Comparison of ENCODE assay signal across 9 mouse cellular contexts in the genomic region with DNA sequence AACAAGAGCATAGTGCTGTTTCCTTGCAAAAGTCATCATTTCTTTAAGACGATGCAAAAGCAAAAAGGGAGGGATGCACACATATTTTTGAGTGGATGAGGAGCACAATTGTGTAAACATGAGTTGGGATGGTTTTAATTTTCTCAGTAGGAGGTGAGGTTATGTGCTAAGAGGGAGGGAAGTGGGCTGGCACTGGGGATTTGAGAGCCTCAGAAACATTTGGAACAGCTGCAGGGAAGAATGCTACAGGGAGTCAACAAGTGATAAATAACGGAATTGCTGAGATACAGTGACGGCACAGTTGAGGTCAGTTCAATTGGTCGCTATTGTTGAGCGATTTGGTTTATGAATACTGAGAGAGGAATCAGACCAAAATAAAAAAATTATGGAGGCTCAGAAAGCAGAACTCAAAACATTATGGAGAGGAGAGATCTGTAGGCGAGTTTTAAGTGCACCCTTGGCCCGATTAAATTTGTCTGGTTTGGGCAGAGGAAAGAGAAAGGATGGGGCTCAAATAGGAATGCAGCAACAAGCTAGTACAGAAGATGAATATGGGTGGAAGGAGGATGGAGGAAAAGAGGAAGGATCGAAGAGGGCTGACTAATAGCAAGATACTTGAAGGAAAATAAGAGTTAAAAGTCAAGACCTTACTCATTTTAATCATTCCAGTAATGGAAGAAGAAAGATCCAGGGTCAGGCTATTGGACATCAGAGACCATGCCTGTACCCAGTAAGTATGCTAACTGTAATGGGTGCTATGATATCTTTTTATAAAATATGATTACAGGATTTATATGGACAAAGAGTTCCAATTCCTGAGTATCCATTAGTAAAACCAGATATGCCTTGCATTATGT.
DNase-seq lines count a peak whose midpoint lies in the region; ATAC-seq lines count a peak whose summit lies in the region.
"Had no signal": no experiment of that assay in that cellular context is flagged by ENCODE, and none has a peak within 500 bp of the region (broad histone marks: within the 10 kb centered on the region; RNA-seq: fewer than 3 reads in every experiment).

No protein-coding gene starts in this region.

- H3K4me1 ChIP-seq in heart, embryonic 10.5 days = no peaks in the 10 kb centered on the region
- H3K4me1 ChIP-seq in forebrain, embryonic 15.5 days = no peaks in the 10 kb centered on the region

- no peaks in the 10 kb centered on the region for H3K36me3 ChIP-seq in heart, embryonic 10.5 days
- no peaks in the 10 kb centered on the region for H3K36me3 ChIP-seq in forebrain, embryonic 15.5 days

- ATAC-seq in forebrain, embryonic 15.5 days (replicated peaks) = no peak

- H3K27ac ChIP-seq in heart, embryonic 10.5 days = no peak overlapping the region
- no peak overlapping the region for H3K27ac ChIP-seq in forebrain, embryonic 15.5 days (replicated peaks)
- H3K27ac ChIP-seq: macrophage had no signal

- peak; percentile 38 to 72 for DNase-seq in heart, adult 18-20 months
- DNase-seq in heart, embryonic 10.5 days (ENCODE audit: low spot score) = no peak
- peak; percentile 49 for DNase-seq in embryo, embryonic 10 days (ENCODE audit: low spot score)
- peak; percentile 50 for DNase-seq in gastrocnemius, postnatal 14 days
- DNase-seq in kidney, postnatal 4 days = peak; percentile 3 to 20
- no peak for DNase-seq in adrenal gland, adult 18-20 months (ENCODE audit: low spot score in 2 of 2)
- no peak for DNase-seq in urinary bladder, adult 18-20 months (ENCODE audit: low spot score in 2 of 2)

- no peak overlapping the region for H3K4me3 ChIP-seq in heart, embryonic 10.5 days
- H3K4me3 ChIP-seq in forebrain, embryonic 15.5 days = no peak overlapping the region

- no peaks in the 10 kb centered on the region for H3K9me3 ChIP-seq in heart, embryonic 10.5 days
- no peaks in the 10 kb centered on the region for H3K9me3 ChIP-seq in forebrain, embryonic 15.5 days

- intact Hi-C loops in gastrocnemius, postnatal 14 days (cut with DNase I; ENCODE audit: low total_unique reads) = no loop called here

- WGBS in heart, embryonic 10.5 days = 61% methylated on average over 8 of the region's 8 CpGs
- WGBS in forebrain, embryonic 15.5 days = 83% methylated on average over 8 of the region's 8 CpGs

- no peak overlapping the region for H3K9ac ChIP-seq in forebrain, embryonic 15.5 days (replicated peaks)

- no peak overlapping the region for H3K4me2 ChIP-seq in forebrain, embryonic 15.5 days (replicated peaks)

- H3K27me3 ChIP-seq in heart, embryonic 10.5 days (ENCODE audit: insufficient read depth, poor library complexity, severe bottlenecking) = no peaks in the 10 kb centered on the region
- no peaks in the 10 kb centered on the region for H3K27me3 ChIP-seq in forebrain, embryonic 15.5 days

Comparison
In these comparisons a context has a peak if more than half of its experiments do, and no peak if none do; other contexts are left out.
1. DNase-seq: peak in heart, adult 18-20 months (2 of 2), embryo, embryonic 10 days (single experiment), gastrocnemius, postnatal 14 days (single experiment) and kidney, postnatal 4 days (2 of 2); none in heart, embryonic 10.5 days (single experiment), adrenal gland, adult 18-20 months (0 of 2) and urinary bladder, adult 18-20 months (0 of 2).